Mouse (Mus musculus) heart, embryonic 10.5 days (tissue): Measurements from ENCODE around the gene Xpr1. TPM values are rescaled to one million over a fixed set of nuclear protein-coding genes. Genes with fewer than 3 reads are reported as not detected.

Source experiments
- microRNA-seq: library from miRNA; unstranded; fragments of <30 nt; microRNA quantifications from one replicate; pipeline ENCODE4, GENCODE M21; 2017
- polyA plus RNA-seq: library from polyadenylated mRNA; unstranded; fragments of >200 nt; fragmentation: Nextera tagmentation; extraction: Ambion mirVana; gene quantifications from 2 replicates; pipeline ENCODE4 v1.2.1, GENCODE M21; 2016

The Xpr1 gene
- polyA plus RNA-seq, 1 experiment from 2014 or later: 9.6 TPM

Small RNAs within 50 kb of the gene (microRNA-seq; reads per million reads assigned to microRNA genes)
- gene Gm22569: not detected

Other genes with a start within 250 kb of the Xpr1 start
- gene BC034090, start 173.0 kb downstream of the Xpr1 start, polyA plus RNA-seq: 6.0 and 6.5 TPM in 2 replicates
- gene Acbd6, start 140.7 kb upstream of the Xpr1 start, polyA plus RNA-seq: 55.6 and 71.2 TPM in 2 replicates